Mouse (Mus musculus) spleen, adult 2 months (tissue): Measurements from ENCODE around the gene Map1a.

Source experiments
- CTCF ChIP-seq: fragments of 200-500 bp; IDR thresholded peaks from 2 replicates; pipeline ENCODE4 v1.5.1; 2011; ENCODE audit warnings: mild to moderate bottlenecking, inconsistent platforms; ENCODE audit not compliant: insufficient read depth, insufficient read length, insufficient replicate concordance; ENCODE audit errors: extremely low read depth
- POLR2A ChIP-seq: fragments of 200-500 bp; IDR thresholded peaks from 2 replicates; pipeline ENCODE4 v1.6.1; 2011; ENCODE audit warnings: low read depth, low read length, inconsistent platforms

DNA sequence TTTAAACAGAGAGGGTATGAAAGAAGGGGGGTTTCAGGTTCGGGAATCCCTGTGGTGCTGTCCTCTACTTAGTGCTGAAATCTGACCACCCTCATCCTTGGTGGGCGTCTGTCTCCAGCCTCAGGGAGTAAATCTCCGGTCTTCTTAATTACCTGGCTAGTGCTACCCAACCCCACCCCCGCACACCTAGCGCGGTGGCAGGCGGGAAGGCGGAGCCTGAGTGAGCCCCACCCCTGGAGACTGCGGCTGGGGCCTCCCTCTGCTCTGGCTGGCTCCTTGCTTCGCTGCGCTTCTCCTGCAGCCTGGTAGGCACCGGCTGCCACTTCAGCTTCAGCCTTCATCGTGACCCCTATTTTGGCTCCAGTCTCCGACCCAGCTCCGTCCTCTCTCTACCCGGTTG, 69.0 kb downstream of the Map1a start:
- TF ChIP-seq CTCF, result no peak
- no peak for TF ChIP-seq POLR2A
